Mouse (Mus musculus): ENCODE measurements around the gene Lrig1.

The Lrig1 gene

DNA sequence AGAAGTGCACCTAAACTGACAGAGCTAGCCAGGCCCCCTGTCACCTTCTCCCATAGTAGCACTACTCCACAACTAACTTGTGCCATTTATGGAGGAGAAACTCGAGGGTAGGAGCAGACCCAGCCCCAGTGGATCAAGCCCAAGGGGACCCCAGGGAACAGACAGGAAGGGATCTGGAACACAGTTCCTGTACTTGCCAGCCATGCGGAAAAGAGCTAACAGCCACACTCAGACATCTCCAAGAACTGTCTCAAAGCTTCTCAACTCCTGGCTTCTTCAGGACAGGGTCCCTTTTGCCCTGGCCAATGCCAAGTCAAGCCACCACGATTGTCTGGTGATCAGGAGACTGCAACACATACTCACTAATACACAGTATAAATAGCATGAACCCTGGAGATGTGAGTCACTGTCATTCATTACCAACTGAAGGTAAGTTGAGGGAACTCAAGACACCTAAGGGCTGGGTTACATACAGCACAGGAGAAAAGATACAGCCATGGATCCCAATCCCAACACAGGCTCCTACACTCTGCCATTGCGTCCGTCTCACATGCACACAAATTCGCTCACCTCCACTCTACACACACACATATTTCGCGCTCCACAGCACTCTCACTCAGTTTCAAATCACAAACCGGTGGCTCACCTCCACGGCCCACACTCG is 1.3 kb downstream of the Lrig1 start:
- DNase-seq (ENCODE audit: low read depth, low spot score): no peak

DNA sequence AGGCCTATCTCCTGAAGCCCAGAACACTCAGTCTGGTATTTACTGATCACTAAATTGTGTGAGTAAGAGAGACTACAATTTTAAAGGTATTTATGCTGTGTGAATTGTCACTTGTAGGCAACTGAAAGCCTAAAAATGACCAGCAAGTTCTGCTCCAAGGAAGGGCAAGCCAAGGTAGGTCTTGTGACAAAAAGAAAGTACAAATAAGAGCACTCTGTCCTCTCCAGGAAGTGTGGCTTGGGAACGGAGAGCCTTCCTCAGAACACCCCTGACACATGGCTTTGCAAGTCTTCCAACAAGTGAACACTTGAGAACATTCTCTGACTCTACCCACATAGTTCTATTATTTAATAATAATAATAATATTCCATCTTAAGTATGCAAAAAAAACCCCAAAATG is 2.5 kb downstream of the Lrig1 start:
- no peak for DNase-seq (ENCODE audit: low read depth, low spot score)

DNA sequence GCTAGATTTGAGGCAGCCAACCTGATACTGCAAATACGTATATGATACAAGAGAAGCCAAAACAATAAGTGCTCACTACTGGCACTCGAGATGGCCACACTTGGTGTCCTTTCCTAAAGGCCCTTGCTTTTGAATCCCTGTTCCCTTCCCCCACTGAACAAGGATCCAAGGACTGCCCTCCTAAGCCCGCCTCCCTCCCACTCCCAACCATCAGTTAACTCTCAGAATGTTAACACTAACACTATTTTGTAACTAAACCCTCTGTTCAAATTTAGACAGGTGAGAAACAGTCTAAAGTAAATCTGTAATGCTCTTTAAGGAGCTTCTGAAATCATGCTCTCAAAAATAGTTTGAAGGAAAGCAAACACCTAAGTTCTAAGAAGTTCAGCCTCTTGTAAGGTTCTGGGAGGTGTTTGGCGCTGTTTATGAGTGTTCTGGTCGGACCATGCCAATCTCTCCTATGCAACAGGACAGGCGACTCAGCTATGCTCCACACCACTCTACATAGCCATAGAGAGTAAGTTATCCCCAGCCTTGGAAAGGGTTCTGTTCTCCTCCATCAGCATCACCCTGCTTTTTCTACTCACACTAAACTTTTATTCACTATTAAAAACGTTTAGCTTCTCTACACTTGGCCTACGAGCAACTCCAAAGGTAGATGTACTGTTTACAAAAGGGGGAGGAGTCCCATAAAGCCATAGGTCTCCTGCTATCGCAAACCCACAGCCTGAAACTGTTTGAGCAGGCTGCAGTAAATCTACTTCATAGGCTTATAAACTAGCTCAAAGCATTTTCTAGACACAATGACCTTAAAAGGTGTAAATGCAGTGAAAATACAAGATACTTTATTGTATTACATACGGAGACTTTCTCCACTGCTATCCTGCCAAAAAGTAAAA is 3.5 kb downstream of the Lrig1 start:
- no peak for DNase-seq (ENCODE audit: low read depth, low spot score)

DNA sequence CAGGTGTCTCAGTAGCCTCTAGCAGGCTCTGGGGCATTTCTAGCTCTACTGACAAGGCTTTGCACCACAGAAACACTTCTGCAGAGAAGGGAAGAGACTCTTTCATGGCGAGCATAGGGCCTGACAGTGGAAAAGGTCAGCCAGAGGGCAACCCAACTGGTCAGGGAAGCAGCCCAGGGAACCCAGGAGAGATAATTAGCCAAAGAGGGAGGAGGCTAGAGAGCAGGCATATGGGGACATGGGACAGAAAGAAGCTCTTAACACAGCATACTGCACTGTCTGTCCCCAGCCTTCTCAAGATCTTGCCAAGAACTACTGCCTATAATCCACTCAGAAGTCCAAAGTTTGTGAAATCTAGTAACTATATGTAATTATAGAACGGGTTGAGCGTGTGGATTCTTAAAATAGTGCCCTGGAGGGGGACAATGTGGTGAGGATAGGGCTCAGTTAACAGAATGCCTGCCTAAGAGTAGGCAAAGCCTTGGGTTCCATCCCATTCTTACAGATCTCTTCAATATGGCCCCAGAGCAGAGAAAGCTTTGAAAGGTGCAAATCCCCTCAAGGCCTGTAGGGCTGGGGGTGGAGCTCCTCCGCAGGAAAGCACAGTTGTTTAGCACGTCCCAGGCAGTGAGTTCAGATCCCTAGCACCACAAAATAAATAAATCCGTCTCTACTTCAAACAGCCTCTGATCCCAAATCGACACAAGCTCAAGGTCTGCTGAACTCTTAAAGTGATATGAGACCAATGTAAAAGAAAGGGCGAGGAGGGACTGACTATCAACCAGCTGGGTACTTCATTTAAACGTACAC is 4.6 kb downstream of the Lrig1 start:
- no peak for DNase-seq (ENCODE audit: low read depth, low spot score)

DNA sequence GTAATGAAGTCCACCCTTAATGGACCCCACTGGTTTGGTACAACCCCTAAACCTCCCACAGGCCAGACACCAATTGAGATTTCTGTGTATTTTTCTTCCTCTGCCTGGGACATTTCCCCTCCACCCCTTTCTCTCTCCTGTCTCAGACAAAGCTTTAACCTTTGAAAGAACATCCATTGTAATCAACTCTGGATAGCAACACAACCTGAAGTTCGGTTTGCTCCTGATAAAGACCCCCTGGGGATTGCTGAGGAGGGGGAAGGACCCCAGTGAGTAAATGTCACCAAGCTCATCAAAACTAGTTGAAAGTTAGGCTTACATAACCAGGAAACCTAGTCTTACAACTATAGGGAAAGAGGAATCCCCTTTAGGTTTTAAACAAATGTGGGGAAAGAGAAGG is 5.5 kb downstream of the Lrig1 start:
- DNase-seq (ENCODE audit: low read depth, low spot score): no peak

DNA sequence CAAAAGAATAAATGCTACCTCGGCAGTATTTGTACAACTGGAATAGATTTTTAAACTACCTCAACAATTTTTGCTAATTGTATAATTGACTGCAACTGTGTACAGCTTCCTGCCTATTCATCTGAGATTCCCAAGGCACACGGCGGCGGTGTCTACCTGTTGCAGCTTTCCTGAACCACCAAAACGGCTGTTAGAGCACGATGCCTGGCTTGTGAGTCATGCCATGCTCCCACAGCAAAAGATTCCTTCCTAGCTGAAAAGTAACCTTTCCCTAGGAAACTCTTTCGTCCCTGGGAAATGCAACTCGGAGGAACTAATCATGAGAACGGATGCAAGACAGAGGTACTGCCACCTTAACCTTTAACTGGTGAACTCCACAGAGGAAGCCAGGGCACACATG is 6.9 kb downstream of the Lrig1 start:
- DNase-seq (ENCODE audit: low read depth, low spot score): no peak

DNA sequence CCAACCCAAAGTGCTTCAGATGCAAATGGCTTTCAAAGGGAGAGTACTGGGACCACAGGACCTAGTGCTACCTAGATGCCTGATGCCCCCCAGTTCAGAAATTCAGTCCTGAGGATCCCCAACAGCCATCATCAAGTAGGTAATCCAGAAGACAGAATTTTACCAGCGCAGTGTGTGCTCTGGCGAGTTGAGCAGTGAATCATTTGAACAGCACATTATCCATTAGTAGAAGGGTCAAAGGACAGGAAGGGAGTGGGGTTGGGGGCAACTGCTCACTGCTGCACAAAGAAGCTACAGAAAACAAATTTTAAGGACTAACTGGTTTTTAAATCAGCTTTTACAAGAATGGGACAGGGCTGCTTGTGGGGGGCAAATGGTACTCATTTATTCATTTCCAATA is 8.0 kb downstream of the Lrig1 start:
- no peak for DNase-seq (ENCODE audit: low read depth, low spot score)

DNA sequence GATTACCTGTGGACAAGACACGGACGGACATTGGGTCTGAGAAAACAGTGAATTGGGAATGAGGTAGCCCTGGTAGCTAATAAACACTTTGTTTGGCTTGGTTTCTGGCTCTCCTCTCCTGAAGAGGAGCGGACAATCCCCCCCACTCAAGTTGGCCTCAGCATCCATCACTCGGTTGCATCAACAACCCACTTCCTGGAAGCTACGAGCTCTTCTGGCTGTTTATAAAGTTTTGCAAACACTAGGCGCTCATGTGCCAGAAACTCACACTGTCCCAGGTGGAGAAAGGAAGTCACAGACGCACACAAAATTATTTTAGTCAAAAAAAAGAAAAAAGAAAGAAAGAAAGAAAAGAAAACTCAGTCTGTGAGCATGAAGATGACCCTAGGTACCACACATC is 9.7 kb downstream of the Lrig1 start:
- DNase-seq (ENCODE audit: low read depth, low spot score): no peak

DNA sequence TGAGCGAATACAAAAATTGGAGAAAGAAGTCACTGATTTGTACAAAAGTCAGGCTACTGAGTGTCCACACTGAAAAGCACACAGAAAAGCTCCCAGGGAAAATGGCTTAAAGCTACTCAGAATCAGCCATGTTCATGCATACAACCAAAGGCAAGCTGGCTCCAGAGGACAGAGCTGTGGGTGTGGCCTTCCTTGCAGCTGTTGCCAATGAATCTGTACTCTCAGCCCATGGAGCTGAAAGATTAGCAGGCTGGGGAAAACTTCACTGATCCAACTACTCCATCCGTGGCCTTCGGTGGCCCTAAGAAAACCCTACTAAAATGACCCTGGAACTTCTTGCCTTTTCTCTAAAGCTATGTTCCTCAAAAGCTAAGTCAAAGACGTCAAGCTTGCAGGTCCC is 11.2 kb downstream of the Lrig1 start:
- DNase-seq (ENCODE audit: low read depth, low spot score): no peak

DNA sequence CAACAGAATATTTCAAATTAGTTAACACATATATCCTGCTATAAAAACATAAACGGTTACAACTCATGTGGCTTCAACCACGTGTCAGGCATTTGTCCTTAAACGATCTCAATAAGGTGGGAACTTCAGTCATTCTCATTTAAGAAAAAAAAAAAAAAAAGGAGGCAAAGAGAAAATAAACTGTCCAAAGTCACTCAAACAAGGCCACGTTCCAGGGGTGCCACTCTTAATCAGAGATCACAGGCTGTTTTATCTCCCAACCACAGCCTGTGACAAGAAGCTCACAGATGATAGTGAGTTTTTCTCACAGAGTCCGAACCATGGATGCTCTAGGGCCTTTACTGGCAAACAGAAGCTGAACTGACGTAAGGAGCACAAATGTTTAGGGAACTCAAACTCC is 13.9 kb downstream of the Lrig1 start:
- no peak for DNase-seq (ENCODE audit: low read depth, low spot score)

DNA sequence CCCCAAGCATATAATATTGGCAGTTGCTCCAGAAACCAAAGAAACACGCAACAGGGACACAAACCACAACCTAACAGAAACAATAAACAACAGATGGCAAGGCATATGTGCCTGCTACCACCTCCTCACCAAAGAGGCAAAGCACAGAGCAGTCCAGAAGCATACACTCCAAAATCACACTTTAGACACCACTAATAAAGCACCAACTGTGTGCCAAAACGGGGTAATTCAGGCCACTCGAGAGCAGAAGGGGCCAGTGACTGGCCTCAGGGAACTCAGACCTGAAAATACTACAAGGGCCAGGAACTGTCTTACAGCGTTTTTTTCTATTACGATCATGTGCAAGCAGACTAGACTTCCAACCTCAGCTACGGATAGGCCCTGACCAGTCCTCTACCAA is 14.3 kb downstream of the Lrig1 start:
- no peak for DNase-seq (ENCODE audit: low read depth, low spot score)

DNA sequence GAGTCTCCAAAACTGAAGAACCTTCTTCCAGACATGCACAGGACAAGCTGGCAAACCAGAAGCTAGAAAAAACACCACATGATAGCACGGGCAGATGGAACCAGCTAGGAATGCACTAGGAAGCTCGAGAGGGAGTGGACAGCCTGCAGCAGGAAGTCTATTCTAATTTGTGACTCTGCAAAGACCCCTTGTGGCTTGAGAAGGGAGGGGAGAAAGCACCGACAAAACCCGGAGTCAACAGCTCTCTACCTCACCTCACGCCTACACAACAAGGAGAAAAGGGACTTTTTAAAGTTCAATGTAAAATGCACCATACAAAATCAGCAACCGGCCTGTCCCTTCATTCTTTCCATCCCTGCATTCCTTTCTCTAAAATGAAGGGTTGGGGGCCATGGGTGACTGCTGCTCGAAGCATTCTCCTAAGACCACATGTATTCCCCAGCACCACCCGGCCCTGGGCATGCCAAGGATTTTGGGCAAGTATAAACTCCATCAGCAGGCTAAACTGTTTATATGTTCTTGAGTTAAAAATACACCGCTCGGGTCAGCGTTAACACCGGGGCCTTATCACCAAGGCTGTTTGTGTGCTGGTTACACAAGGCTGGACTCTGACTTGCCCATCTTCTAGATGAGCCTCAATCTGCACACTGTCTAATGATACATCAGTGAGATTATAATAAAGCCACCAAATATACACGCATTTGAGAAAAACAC is 15.0 kb downstream of the Lrig1 start:
- no peak for DNase-seq (ENCODE audit: low read depth, low spot score)

DNA sequence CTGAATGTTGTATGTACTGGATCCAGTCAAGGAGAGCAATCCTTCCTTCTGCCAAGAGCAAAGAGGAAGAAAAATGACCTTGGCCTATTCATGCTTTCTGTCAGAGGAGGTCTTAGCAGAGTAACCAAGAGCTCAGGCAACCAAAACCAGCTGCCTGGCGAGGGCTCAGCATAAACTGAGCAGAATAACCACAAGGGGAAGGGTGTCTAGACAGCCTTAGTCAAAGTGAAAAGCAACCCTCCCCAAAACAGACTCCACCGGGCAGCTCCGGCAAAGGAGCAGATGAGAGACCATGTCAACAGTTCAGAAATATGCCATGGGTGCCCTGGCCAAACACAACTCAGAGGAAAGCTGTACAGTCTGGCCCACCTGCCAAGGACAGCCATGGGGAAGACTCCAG is 16.3 kb downstream of the Lrig1 start:
- no peak for DNase-seq (ENCODE audit: low read depth, low spot score)

DNA sequence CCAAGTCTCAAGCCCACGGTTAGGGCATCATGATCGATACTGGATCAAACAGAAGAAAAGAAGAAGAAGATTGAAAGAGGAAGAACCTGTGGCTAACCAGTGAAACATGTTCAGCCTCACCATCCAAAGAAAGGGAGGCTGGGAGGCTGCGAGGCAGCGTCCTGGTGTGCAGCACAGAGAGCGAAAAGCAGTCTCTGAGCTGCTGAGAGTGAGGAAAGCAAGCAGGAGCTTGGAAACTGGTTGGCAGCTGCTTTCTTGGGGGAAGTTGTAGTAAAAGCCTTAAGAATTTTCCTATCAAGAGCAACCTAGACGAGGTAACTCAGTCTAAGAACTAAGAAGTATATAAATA is 17.7 kb downstream of the Lrig1 start:
- DNase-seq (ENCODE audit: low read depth, low spot score): no peak

DNA sequence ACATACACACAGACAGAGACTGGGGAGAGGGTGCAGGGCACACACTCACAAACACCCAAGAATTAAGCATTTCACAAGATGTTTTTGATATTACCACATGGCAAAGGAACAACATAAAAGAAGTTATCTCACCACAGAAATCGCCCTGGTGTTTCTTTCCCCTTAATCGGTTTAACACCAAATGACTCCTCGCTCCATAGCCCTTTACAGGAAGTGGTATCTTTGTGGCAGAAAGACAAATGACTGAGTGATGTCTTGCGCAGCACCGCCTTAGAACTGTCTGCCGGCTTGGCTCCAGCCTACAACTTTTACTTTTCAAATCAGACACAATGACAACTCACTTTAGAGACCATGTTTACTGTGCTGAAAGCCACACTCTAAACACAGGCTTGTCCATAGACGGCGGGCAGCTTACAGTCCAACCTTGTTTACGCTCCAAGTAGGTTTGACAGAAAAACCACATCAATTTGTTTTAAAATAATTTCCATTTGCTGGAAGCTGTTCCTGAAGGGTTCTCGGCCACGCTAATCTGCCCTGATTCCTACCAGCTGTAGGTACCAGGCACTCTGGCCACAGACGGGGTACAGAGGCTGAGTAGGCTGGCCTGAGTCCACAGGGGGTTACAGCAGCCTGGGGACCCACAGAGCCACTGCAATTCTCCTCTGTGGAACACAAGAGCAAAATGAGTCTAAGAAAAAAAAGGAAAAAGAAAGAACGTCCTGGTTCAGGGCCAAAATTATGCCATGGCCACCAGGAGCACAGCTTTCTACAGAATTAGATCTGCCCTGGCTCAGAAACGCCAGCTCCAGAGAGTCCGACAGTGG is 18.3 kb downstream of the Lrig1 start:
- DNase-seq (ENCODE audit: low read depth, low spot score): no peak

DNA sequence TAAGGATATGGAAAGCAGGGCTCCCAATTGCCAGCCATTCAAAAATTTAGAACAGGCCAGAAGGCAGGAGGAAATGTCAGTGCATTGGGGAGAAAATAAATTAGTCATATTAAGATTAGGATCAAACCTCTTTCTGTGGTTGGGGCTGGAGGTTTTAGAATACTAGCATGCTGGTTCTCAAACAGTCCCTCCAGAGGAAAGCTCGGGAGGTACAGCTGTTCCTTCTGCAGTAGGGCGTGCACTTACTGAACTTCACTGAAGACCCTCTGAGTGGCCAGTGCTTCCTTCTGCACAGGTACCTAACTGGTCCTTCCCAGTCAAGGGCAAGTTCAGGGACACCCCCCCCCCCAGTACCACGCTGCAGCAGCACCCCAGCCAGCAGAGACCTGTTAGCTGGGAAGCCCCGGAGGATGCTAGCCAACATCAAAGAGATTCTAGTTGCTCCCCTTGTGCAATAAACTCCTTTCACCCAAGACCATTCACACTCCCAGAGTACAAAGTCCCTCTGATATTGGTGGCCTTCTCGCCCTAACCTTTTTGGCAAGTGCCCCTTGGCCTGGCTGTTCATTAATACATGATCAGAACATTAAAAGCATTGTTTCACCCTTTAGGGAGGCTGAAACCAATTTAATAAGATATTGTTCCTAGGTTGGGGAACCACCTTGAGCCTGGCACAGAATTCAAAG is 19.1 kb downstream of the Lrig1 start:
- no peak for DNase-seq (ENCODE audit: low read depth, low spot score)

DNA sequence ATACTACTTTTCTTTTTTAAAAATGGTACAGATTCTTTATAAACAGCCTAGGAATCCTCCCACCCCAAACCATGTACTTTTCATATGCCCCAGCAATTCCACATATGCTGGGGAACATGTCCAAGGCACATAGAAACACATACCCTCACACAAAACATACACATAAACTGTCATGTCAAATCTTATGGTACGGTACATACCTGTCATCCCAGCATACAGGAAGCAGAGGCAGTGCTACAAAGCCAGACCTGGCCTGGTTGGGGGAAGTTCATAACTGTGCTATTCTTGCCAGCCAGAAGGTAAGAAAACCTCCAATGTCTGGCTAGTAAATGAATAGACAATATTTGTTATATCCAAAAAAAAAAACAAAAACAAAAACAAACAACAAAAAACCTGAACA is 20.7 kb downstream of the Lrig1 start:
- no peak for DNase-seq (ENCODE audit: low read depth, low spot score)

DNA sequence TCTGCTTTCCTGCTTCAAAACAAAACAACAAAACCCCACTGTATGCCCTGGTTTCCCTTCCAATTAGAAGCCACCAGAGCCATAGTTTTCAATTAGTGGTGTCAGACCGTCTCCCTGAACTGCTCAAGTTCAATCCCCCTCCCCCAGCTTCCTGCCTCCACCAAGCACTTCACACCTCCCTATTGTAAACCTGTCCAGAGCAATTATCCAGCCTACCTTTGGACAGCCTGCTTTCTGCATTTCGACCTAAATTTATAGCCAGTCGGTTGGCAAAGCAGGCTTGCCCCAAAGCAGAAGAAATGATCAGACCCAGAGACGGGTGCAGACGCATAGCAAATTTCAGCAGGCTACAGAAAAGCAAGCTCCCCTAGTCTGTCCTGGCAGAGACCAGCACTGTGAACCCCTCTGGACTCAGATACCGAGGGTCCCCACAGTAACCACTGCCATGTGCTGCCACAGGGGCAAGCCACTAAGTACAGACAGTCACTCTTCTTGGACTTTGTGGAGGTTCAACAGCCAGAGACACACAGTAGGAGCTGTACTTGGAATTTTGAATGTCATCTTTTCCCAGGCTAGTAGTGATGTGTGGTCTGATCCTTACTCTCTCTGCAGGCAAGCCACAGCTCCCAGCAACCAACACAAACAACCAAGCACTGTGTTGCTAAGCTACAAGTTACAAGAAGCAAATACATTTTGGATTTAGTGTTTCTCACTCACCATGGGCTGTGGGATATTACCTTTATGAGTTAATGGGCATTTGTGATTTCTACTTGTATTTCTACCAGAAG is 21.4 kb downstream of the Lrig1 start:
- DNase-seq (ENCODE audit: low read depth, low spot score): no peak

DNA sequence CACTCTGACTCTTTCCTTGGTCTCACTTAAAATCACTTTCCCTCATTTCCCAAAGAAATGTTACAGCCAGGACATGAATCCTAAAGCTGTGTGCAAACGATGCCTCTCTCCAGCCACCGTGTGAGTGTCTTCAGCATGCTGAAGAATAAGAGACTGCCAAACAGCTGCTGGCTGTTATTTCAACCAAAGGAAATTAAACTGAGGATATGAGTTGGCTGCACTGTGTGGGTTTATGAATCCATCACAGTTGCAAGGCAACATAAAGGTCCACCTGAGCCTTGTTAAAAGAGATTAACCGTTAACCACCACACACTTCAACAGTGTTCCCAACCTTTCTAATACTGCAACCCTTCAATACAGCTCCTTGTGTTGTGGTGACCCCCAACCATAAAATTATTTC is 22.5 kb downstream of the Lrig1 start:
- no peak for DNase-seq (ENCODE audit: low read depth, low spot score)

DNA sequence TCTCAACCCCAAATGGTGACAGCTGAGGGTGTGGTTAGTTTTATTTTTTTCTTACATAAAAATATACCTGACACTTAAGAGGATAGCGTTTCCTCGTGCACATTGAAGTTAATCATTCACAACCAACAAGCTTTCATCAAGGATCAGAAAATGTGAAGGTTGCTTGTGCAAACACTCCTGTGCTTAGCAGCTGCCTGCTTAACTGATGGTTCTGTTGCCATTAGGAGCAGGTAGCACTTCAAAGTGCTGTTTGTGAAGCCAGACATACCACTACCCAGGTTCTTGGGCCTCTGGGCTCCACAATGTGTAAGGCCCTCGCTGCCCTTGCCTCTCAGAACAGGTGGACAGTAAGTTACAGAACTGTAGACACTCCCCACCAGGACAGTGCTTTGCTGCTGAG is 23.1 kb downstream of the Lrig1 start:
- DNase-seq (ENCODE audit: low read depth, low spot score): no peak
